In genomic region chr2:57649002-57649401, GRCm38 (mm10) we compare ENCODE assay signal across 23 mouse cellular contexts.
A peak's percentile ranks its signal among the peaks of the same experiment; 100 is the strongest.
DNase-seq lines count a peak whose midpoint lies in the region; ATAC-seq and TF ChIP-seq lines count a peak whose summit lies in the region.
"Had no signal": no experiment of that assay in that cellular context is flagged by ENCODE, and none has a peak within 500 bp of the region (broad histone marks: within the 10 kb centered on the region; RNA-seq: fewer than 3 reads in every experiment).

No protein-coding gene starts in this region.

- H3K4me3 ChIP-seq in forebrain, embryonic 13.5 days = no peak overlapping the region
- H3K4me3 ChIP-seq in intestine, postnatal 0 days (ENCODE audit: low read depth, low read length) = no peak overlapping the region

- 72% methylated on average over 4 of the region's 4 CpGs for WGBS in forebrain, embryonic 13.5 days
- WGBS in intestine, postnatal 0 days = 71% methylated on average over 4 of the region's 4 CpGs

- no peak for TF ChIP-seq CTCF in intestine, postnatal 0 days (IDR thresholded peaks at IDR 0.05; ENCODE audit: low read depth)

- H3K27ac ChIP-seq in forebrain, embryonic 13.5 days = no peak overlapping the region
- no peak overlapping the region for H3K27ac ChIP-seq in intestine, postnatal 0 days (ENCODE audit: low read depth, low read length)

- H3K27me3 ChIP-seq in forebrain, embryonic 13.5 days = no peaks in the 10 kb centered on the region
- no peaks in the 10 kb centered on the region for H3K27me3 ChIP-seq in intestine, postnatal 0 days (replicated peaks; ENCODE audit: control insufficient read depth, insufficient read depth, low read length)
- H3K27me3 ChIP-seq: CH12.LX, Patski had no signal

- ATAC-seq in common myeloid progenitor, adult 5-6 weeks (replicated peaks; ENCODE audit: low read depth, poor library complexity, severe bottlenecking) = peak; percentile 69
- ATAC-seq in granulocyte monocyte progenitor cell, adult 5-6 weeks (replicated peaks; ENCODE audit: poor library complexity, severe bottlenecking) = peak; percentile 70
- ATAC-seq in megakaryocyte progenitor cell, adult 5-6 weeks (replicated peaks; ENCODE audit: poor library complexity) = peak; percentile 61; the same call in 1 of the 2 replicates
- no peak for ATAC-seq in forebrain, embryonic 13.5 days
- ATAC-seq in intestine, postnatal 0 days = no peak
- ATAC-seq: activated CD4-positive, CD25-positive, alpha-beta regulatory T cell, adult 4 months; CD4-positive, CD25-positive, alpha-beta regulatory T cell, adult 4 months; Patski had no signal

- no peak overlapping the region for H3K4me2 ChIP-seq in forebrain, embryonic 13.5 days
- H3K4me2 ChIP-seq in intestine, postnatal 0 days (replicated peaks; ENCODE audit: low read depth) = no peak overlapping the region

- peak; percentile 33 for DNase-seq in 416B (ENCODE audit: low read depth)
- DNase-seq in cerebellum, adult 9-11 months = no peak
- DNase-seq in heart, adult 9 months (ENCODE audit: low spot score in 2 of 2) = no peak
- DNase-seq: adrenal gland, adult 2 months; adrenal gland, adult 8-10 months; adrenal gland, postnatal 10 days; adrenal gland, postnatal 14 days; adrenal gland, postnatal 25 days; adrenal gland, postnatal 36 days; B cell, adult 2 months; cerebellum, adult 11 months; cerebellum, adult 11-12 months; cerebellum, adult 18-20 months had no signal

- no peaks in the 10 kb centered on the region for H3K9me3 ChIP-seq in forebrain, embryonic 13.5 days (replicated peaks)
- H3K9me3 ChIP-seq in intestine, postnatal 0 days (ENCODE audit: control insufficient read depth) = no peaks in the 10 kb centered on the region
- H3K9me3 ChIP-seq: G1E had no signal

- no peak overlapping the region for H3K9ac ChIP-seq in forebrain, embryonic 13.5 days
- no peak overlapping the region for H3K9ac ChIP-seq in intestine, postnatal 0 days (ENCODE audit: low read depth, low read length)

- H3K4me1 ChIP-seq in forebrain, embryonic 13.5 days = no peaks in the 10 kb centered on the region
- H3K4me1 ChIP-seq in intestine, postnatal 0 days (replicated peaks; ENCODE audit: control insufficient read depth, insufficient read depth, low read length) = no peaks in the 10 kb centered on the region

- no peaks in the 10 kb centered on the region for H3K36me3 ChIP-seq in forebrain, embryonic 13.5 days (ENCODE audit: poor library complexity, severe bottlenecking)
- no peaks in the 10 kb centered on the region for H3K36me3 ChIP-seq in intestine, postnatal 0 days (ENCODE audit: control insufficient read depth, insufficient read depth)
- H3K36me3 ChIP-seq: G1E had no signal

Comparison
In these comparisons a context has a peak if more than half of its experiments do, and no peak if none do; other contexts are left out.
1. ATAC-seq: peak in common myeloid progenitor, adult 5-6 weeks (single experiment), granulocyte monocyte progenitor cell, adult 5-6 weeks (single experiment) and megakaryocyte progenitor cell, adult 5-6 weeks (single experiment); none in forebrain, embryonic 13.5 days (single experiment) and intestine, postnatal 0 days (single experiment).